Mouse (Mus musculus): ENCODE results near the gene Aebp2. TPM values are rescaled to one million over a fixed set of nuclear protein-coding genes. Genes with fewer than 3 reads are reported as not detected.
A peak's percentile ranks its signal among the peaks of the same experiment; 100 is the strongest.

Aebp2 gene
- polyA plus RNA-seq, 1 experiment from 2014 or later, result 8.8 TPM

GRCm38 (mm10) chr6:140714905-140715365 is 92.5 kb downstream of the Aebp2 start:
- H3K4me1 ChIP-seq, result no peaks in the 10 kb centered on the region
- H3K9me3 ChIP-seq (replicated peaks), result no peaks in the 10 kb centered on the region
- H3K4me2 ChIP-seq, result no peak overlapping the region
- H3K27me3 ChIP-seq, result 0 out of 2 replicates have a peak, but pooled peaks cover 3% of the 10 kb centered on the region
- 22% methylated on average over 10 of the region's 10 CpGs for WGBS
- ATAC-seq, result peak; percentile 67
- no peak overlapping the region for H3K4me3 ChIP-seq
- H3K9ac ChIP-seq, result no peak overlapping the region
- H3K27ac ChIP-seq, result no peak overlapping the region
- H3K36me3 ChIP-seq (ENCODE audit: poor library complexity, severe bottlenecking), result no peaks in the 10 kb centered on the region

DNA sequence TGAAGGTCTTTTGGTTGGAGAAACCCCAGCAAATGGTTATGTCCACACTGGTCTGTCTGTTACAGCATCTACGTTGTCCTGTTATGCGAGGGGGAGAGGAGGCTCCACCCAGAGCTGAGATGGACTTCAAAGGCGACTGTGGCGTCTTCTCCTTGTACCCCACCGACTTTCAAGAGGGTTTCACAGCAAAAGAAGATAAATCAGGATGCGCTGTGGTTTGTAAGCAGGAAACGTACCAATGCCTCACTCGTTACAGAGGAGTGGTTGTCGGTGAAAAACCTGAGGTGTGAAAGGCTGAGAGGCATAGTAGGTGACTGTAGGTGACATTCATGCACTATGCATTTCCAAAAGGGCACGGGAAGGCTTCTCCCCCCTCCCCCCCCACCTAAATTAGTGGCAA is 99.6 kb downstream of the Aebp2 start:
- Histone ChIP-seq H3K36me3 (ENCODE audit: poor library complexity, severe bottlenecking) (no peaks in the 10 kb centered on the region), H3K4me1 (no peaks in the 10 kb centered on the region), H3K4me2 (no peak overlapping the region), H3K9me3 (replicated peaks) (no peaks in the 10 kb centered on the region), H3K27me3 (no peaks in the 10 kb centered on the region), H3K27ac (no peak overlapping the region), H3K9ac (no peak overlapping the region), H3K4me3 (no peak overlapping the region)
- WGBS, result 84% methylated on average over 10 of the region's 10 CpGs
- no peak for ATAC-seq

Other genes with a start within 250 kb of the Aebp2 start
- 32.4 and 36.9 TPM in 2 replicates for gene Plekha5, start 198.6 kb upstream of the Aebp2 start, polyA plus RNA-seq (2015; fragmentation: Nextera tagmentation; extraction: Ambion mirVana)
- not detected in 2 replicates for gene Gm11077, start 106.6 kb downstream of the Aebp2 start, polyA plus RNA-seq (2015; fragmentation: Nextera tagmentation; extraction: Ambion mirVana)

All from forebrain, embryonic 13.5 days (tissue).